In the genomic region with DNA sequence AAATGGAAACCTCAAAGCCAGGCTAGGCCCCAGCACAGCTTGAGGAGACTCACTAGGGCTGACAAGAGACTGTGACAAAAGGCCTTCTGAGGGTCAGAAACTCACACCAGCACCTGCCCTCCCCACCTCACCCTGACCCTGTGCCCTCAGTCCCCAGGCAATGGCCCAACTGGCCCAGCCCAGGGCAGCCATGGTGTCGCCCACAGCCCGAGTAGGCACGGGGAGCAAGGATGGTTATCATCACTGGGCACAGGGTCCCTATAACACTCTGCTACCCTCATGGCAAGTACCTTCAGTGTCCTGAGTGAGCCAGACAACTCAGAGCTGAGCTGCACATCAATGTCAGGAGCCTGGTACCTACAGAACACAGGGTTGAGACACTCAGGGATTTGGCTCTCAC, we compare ENCODE assay signal across 37 mouse cellular contexts. TPM values are rescaled to one million over a fixed set of nuclear protein-coding genes. Genes with fewer than 3 reads are reported as not detected.
"Had no signal": no experiment of that assay in that cellular context is flagged by ENCODE, and none has a peak within 500 bp of the region (broad histone marks: within the 10 kb centered on the region; RNA-seq: fewer than 3 reads in every experiment).

No protein-coding gene starts in this region.

- ATAC-seq: forebrain, embryonic 13.5 days; forebrain, embryonic 14.5 days; forebrain, embryonic 15.5 days; forebrain, embryonic 16.5 days; forebrain, postnatal 0 days had no signal

- H3K4me1 ChIP-seq: embryonic facial prominence, embryonic 12.5 days; forebrain, embryonic 12.5 days; forebrain, embryonic 13.5 days had no signal

- H3K4me3 ChIP-seq: embryonic facial prominence, embryonic 10.5 days; embryonic facial prominence, embryonic 12.5 days; embryonic facial prominence, embryonic 13.5 days; embryonic facial prominence, embryonic 15.5 days; erythroblast, embryonic 14.5 days; forebrain, embryonic 10.5 days; forebrain, embryonic 12.5 days; forebrain, embryonic 13.5 days; forebrain, embryonic 15.5 days; gastrocnemius, adult 2 months; heart, adult 2 months had no signal

- H3K9ac ChIP-seq: embryonic facial prominence, embryonic 12.5 days; embryonic facial prominence, embryonic 13.5 days; embryonic facial prominence, embryonic 15.5 days; forebrain, embryonic 12.5 days; forebrain, embryonic 13.5 days; forebrain, embryonic 15.5 days; forebrain, postnatal 0 days had no signal

- H3K27ac ChIP-seq: embryonic facial prominence, embryonic 10.5 days; embryonic facial prominence, embryonic 12.5 days; embryonic facial prominence, embryonic 13.5 days; embryonic facial prominence, embryonic 15.5 days; forebrain, embryonic 10.5 days; forebrain, embryonic 12.5 days; forebrain, embryonic 13.5 days; forebrain, embryonic 15.5 days; gastrocnemius, adult 2 months; heart, adult 2 months had no signal

- H3K27me3 ChIP-seq: embryonic facial prominence, embryonic 12.5 days; embryonic facial prominence, embryonic 13.5 days; embryonic facial prominence, embryonic 15.5 days; forebrain, embryonic 12.5 days; forebrain, embryonic 13.5 days; forebrain, embryonic 15.5 days had no signal

- H3K4me2 ChIP-seq: embryonic facial prominence, embryonic 12.5 days; embryonic facial prominence, embryonic 13.5 days; embryonic facial prominence, embryonic 15.5 days; forebrain, embryonic 12.5 days; forebrain, embryonic 13.5 days; forebrain, embryonic 15.5 days had no signal

- H3K9me3 ChIP-seq: embryonic facial prominence, embryonic 15.5 days; forebrain, embryonic 12.5 days; forebrain, embryonic 13.5 days; forebrain, embryonic 15.5 days had no signal

- DNase-seq: cerebellum, adult 2 months; cerebellum, adult 8-10 months; cerebellum, adult 9-10 months; cerebellum, adult 9-11 months; cerebellum, postnatal 10 days; cerebellum, postnatal 14 days; cerebellum, postnatal 25 days; cerebellum, postnatal 36 days; embryo, embryonic 11 days; forebrain, postnatal 0 days; gastrocnemius, adult 2 months; gastrocnemius, postnatal 10 days; gastrocnemius, postnatal 14 days; gastrocnemius, postnatal 25 days; gastrocnemius, postnatal 36 days; heart, adult 18-20 months; heart, adult 2 months had no signal

RNA-seq across cellular contexts. Expression of a gene that starts 28.7 kb away (rescaled TPM):
- total RNA-seq: granulocyte monocyte progenitor cell, adult 5-6 weeks had no signal

RNA-seq across cellular contexts. Expression of a gene that starts 56.2 kb away (rescaled TPM):
- total RNA-seq: common myeloid progenitor, adult 5-6 weeks; forebrain, postnatal 0 days; gastrocnemius, adult 18-20 months; gastrocnemius, adult 2 months; gastrocnemius, adult 8-10 months; gastrocnemius, postnatal 10 days; gastrocnemius, postnatal 14 days; gastrocnemius, postnatal 25 days; gastrocnemius, postnatal 36 days; gastrocnemius, postnatal 4 days; granulocyte monocyte progenitor cell, adult 5-6 weeks; heart, adult 18-20 months; heart, adult 2 months had no signal
- polyA plus RNA-seq: cerebellum, adult 2 months; embryonic facial prominence, embryonic 10.5 days; embryonic facial prominence, embryonic 11.5 days; embryonic facial prominence, embryonic 12.5 days; embryonic facial prominence, embryonic 13.5 days; embryonic facial prominence, embryonic 14.5 days; embryonic facial prominence, embryonic 15.5 days; forebrain, embryonic 10.5 days; forebrain, embryonic 11.5 days; forebrain, embryonic 12.5 days; forebrain, embryonic 13.5 days; forebrain, embryonic 14.5 days; forebrain, embryonic 16.5 days; forebrain, postnatal 0 days; gonadal fat pad, adult 2 months; heart, adult 2 months had no signal

RNA-seq across cellular contexts. Expression of a gene that starts 58.9 kb away (rescaled TPM):
- total RNA-seq: common myeloid progenitor, adult 5-6 weeks; gastrocnemius, adult 18-20 months; gastrocnemius, adult 2 months; gastrocnemius, adult 8-10 months; gastrocnemius, postnatal 10 days; gastrocnemius, postnatal 14 days; gastrocnemius, postnatal 25 days; gastrocnemius, postnatal 36 days; gastrocnemius, postnatal 4 days; granulocyte monocyte progenitor cell, adult 5-6 weeks; heart, adult 18-20 months; heart, adult 2 months had no signal
- polyA plus RNA-seq: cerebellum, adult 2 months; embryonic facial prominence, embryonic 12.5 days; embryonic facial prominence, embryonic 13.5 days; embryonic facial prominence, embryonic 14.5 days; erythroblast, embryonic 14.5 days; forebrain, embryonic 11.5 days; forebrain, embryonic 12.5 days; forebrain, embryonic 13.5 days; forebrain, embryonic 16.5 days; gonadal fat pad, adult 2 months; heart, adult 2 months had no signal
